Mouse (Mus musculus) heart, postnatal 0 days (tissue): Measurements from ENCODE around the gene Selenoo.

Source experiments
- CTCF ChIP-seq: IDR thresholded peaks from 2 replicates; pipeline ENCODE4 v1.5.1; 2016; ENCODE audit warnings: antibody characterized with exemption, control low read depth, low read depth
- EP300 ChIP-seq: IDR thresholded peaks from 2 replicates; pipeline ENCODE4 v1.6.1; 2016; ENCODE audit warnings: antibody characterized with exemption, low read depth

GRCm38 (mm10) chr15:89088607-89089247, at the start of gene Selenoo:
- TF ChIP-seq EP300 (0 out of 2 replicates have a peak, but pooled peaks have one; percentile 30), CTCF (no peak)
